Mouse (Mus musculus) olfactory bulb, adult 2 months (tissue): ENCODE data around the gene Col4a2.

Experiments
- CTCF ChIP-seq: fragments of 200-500 bp; IDR thresholded peaks from 2 replicates; pipeline ENCODE4 v1.5.1; 2012; ENCODE audit warnings: low read depth, mild to moderate bottlenecking, low read length, moderate library complexity; ENCODE audit not compliant: insufficient read depth
- POLR2A ChIP-seq: fragments of 200-500 bp; IDR thresholded peaks from 2 replicates; pipeline ENCODE4 v1.6.1; 2012; ENCODE audit warnings: mild to moderate bottlenecking, low read depth, low read length, moderate library complexity; ENCODE audit not compliant: insufficient read depth

- TF ChIP-seq CTCF (no peak), POLR2A (no peak)
Measured at GRCm38 (mm10) chr8:11396111-11396510, 83.5 kb downstream of the Col4a2 start.
